Mouse (Mus musculus) hindbrain, embryonic 12.5 days (tissue): ENCODE results near the gene Eri3. TPM values are rescaled to one million over a fixed set of nuclear protein-coding genes. Genes with fewer than 3 reads are reported as not detected.

Experiments
- ATAC-seq: fragments of 200-750 bp; cut with Nextera tagmentation; 2 replicates; pipeline ENCODE4 v1.8.0; 2017; ENCODE audit warnings: moderate TSS enrichment; ENCODE audit not compliant: low FRiP score
- H3K27ac ChIP-seq: fragments of 300-500 bp; sonication (generic); 2 replicates; pipeline ENCODE4 v1.5.1; 2016; ENCODE audit warnings: mild to moderate bottlenecking
- H3K27me3 ChIP-seq: fragments of 300-500 bp; sonication (generic); 2 replicates; pipeline ENCODE4 v1.6.1; 2016; ENCODE audit warnings: mild to moderate bottlenecking
- H3K36me3 ChIP-seq: fragments of 300-500 bp; sonication (generic); 2 replicates; pipeline ENCODE4 v1.6.1; 2016; ENCODE audit warnings: mild to moderate bottlenecking
- H3K4me1 ChIP-seq: fragments of 300-500 bp; sonication (generic); 2 replicates; pipeline ENCODE4 v1.6.1; 2016
- H3K4me2 ChIP-seq: fragments of 300-500 bp; sonication (generic); replicated peaks from 2 replicates; pipeline ENCODE4 v1.6.1; 2016; ENCODE audit warnings: mild to moderate bottlenecking
- H3K4me3 ChIP-seq: fragments of 300-500 bp; sonication (generic); 2 replicates; pipeline ENCODE4 v1.5.1; 2016; ENCODE audit warnings: mild to moderate bottlenecking
- H3K9ac ChIP-seq: fragments of 300-500 bp; sonication (generic); 2 replicates; pipeline ENCODE4 v1.6.1; 2016; ENCODE audit warnings: mild to moderate bottlenecking, moderate library complexity
- H3K9me3 ChIP-seq: fragments of 300-500 bp; sonication (generic); replicated peaks from 2 replicates; pipeline ENCODE4 v1.6.1; 2016; ENCODE audit warnings: mild to moderate bottlenecking
- WGBS: fragments of 180-500 bp; shearing (Covaris S2); methylation state at CpG from one replicate; pipeline ENCODE4 v1.1.7; 2016; 5-methylcytosine and 5-hydroxymethylcytosine counted together
- polyA plus RNA-seq: library from polyadenylated mRNA; unstranded; fragments of >200 nt; fragmentation: Nextera tagmentation; extraction: Ambion mirVana; gene quantifications from 2 replicates; pipeline ENCODE4 v1.2.1, GENCODE M21; 2016

Eri3 gene
- polyA plus RNA-seq, 1 experiment from 2014 or later = 178 TPM

- Histone ChIP-seq H3K36me3 (peaks cover 26% of the 10 kb centered on the region), H3K27ac (peak overlapping the region; percentile 35; the same call in 1 of the 2 replicates), H3K27me3 (no peaks in the 10 kb centered on the region), H3K4me3 (no peak overlapping the region), H3K9ac (no peak overlapping the region; the same call in 1 of the 2 replicates), H3K9me3 (no peaks in the 10 kb centered on the region), H3K4me1 (peaks cover 38% of the 10 kb centered on the region), H3K4me2 (no peak overlapping the region)
- WGBS = 34% methylated on average over 7 of the region's 7 CpGs
- ATAC-seq = no peak
These were observed 59.3 kb downstream of the Eri3 start for GRCm38 (mm10) chr4:117609371-117610039.

- no peaks in the 10 kb centered on the region for H3K27me3 ChIP-seq
- H3K36me3 ChIP-seq = peaks cover 40% of the 10 kb centered on the region
- H3K4me2 ChIP-seq = no peak overlapping the region
- H3K4me1 ChIP-seq = peaks cover 19% of the 10 kb centered on the region
- H3K27ac ChIP-seq = no peak overlapping the region
- H3K9ac ChIP-seq = no peak overlapping the region
- no peak; the same call in 1 of the 2 replicates for ATAC-seq
- no peak overlapping the region for H3K4me3 ChIP-seq
- H3K9me3 ChIP-seq = no peaks in the 10 kb centered on the region
- WGBS = 78% methylated on average over 4 of the region's 4 CpGs
These were observed 61.2 kb downstream of the Eri3 start for GRCm38 (mm10) chr4:117611385-117611784.

- WGBS = 68% methylated on average over 2 of the region's 2 CpGs
- H3K4me1 ChIP-seq = peaks cover 19% of the 10 kb centered on the region
- no peak overlapping the region for H3K4me3 ChIP-seq
- peaks cover 44% of the 10 kb centered on the region for H3K36me3 ChIP-seq
- no peak overlapping the region for H3K9ac ChIP-seq
- H3K27me3 ChIP-seq = no peaks in the 10 kb centered on the region
- no peaks in the 10 kb centered on the region for H3K9me3 ChIP-seq
- H3K4me2 ChIP-seq = no peak overlapping the region
- H3K27ac ChIP-seq = no peak overlapping the region
- ATAC-seq = no peak
These were observed 61.6 kb downstream of the Eri3 start for GRCm38 (mm10) chr4:117611814-117612213.

- H3K9me3 ChIP-seq = no peaks in the 10 kb centered on the region
- no peaks in the 10 kb centered on the region for H3K27me3 ChIP-seq
- H3K4me2 ChIP-seq = no peak overlapping the region
- H3K4me3 ChIP-seq = no peak overlapping the region
- H3K9ac ChIP-seq = no peak overlapping the region
- ATAC-seq = no peak
- peaks cover 19% of the 10 kb centered on the region for H3K4me1 ChIP-seq
- peaks cover 44% of the 10 kb centered on the region for H3K36me3 ChIP-seq
- no peak overlapping the region for H3K27ac ChIP-seq
- 89% methylated on average over 5 of the region's 5 CpGs for WGBS
These were observed 62.5 kb downstream of the Eri3 start for GRCm38 (mm10) chr4:117612713-117613112.

- Histone ChIP-seq H3K4me2 (no peak overlapping the region), H3K36me3 (peaks cover 44% of the 10 kb centered on the region), H3K9ac (no peak overlapping the region), H3K27ac (no peak overlapping the region), H3K27me3 (no peaks in the 10 kb centered on the region), H3K4me3 (no peak overlapping the region), H3K4me1 (peaks cover 15% of the 10 kb centered on the region), H3K9me3 (no peaks in the 10 kb centered on the region)
- 97% methylated on average over 4 of the region's 4 CpGs for WGBS
- no peak for ATAC-seq
These were observed 63.1 kb downstream of the Eri3 start for GRCm38 (mm10) chr4:117613153-117613773.

- H3K27me3 ChIP-seq = no peaks in the 10 kb centered on the region
- H3K4me3 ChIP-seq = no peak overlapping the region
- peaks cover 47% of the 10 kb centered on the region for H3K36me3 ChIP-seq
- H3K9me3 ChIP-seq = no peaks in the 10 kb centered on the region
- WGBS = 86% methylated on average over 4 of the region's 4 CpGs
- no peak for ATAC-seq
- no peak overlapping the region for H3K4me2 ChIP-seq
- no peak overlapping the region for H3K27ac ChIP-seq
- no peaks in the 10 kb centered on the region for H3K4me1 ChIP-seq
- no peak overlapping the region for H3K9ac ChIP-seq
These were observed 66.4 kb downstream of the Eri3 start for GRCm38 (mm10) chr4:117616600-117616999.

GRCm38 (mm10) chr4:117622270-117622669, 72.1 kb downstream of the Eri3 start:
- WGBS = 95% methylated on average over 5 of the region's 5 CpGs
- H3K4me1 ChIP-seq = 0 out of 2 replicates have a peak, but pooled peaks cover 2% of the 10 kb centered on the region
- ATAC-seq = no peak

GRCm38 (mm10) chr4:117623025-117623424, 72.9 kb downstream of the Eri3 start:
- Histone ChIP-seq H3K9ac (no peak overlapping the region), H3K4me2 (no peak overlapping the region), H3K4me1 (0 out of 2 replicates have a peak, but pooled peaks cover 2% of the 10 kb centered on the region), H3K27ac (no peak overlapping the region), H3K9me3 (no peaks in the 10 kb centered on the region), H3K27me3 (no peaks in the 10 kb centered on the region), H3K36me3 (peaks cover 3% of the 10 kb centered on the region), H3K4me3 (no peak overlapping the region)
- no peak for ATAC-seq
- 85% methylated on average over 2 of the region's 2 CpGs for WGBS

More at GRCm38 (mm10) chr4:117622270-117622669, 72.1 kb downstream of the Eri3 start:
- Histone ChIP-seq H3K9me3 (no peaks in the 10 kb centered on the region), H3K27me3 (no peaks in the 10 kb centered on the region), H3K4me2 (no peak overlapping the region), H3K27ac (no peak overlapping the region), H3K36me3 (peaks cover 3% of the 10 kb centered on the region), H3K9ac (no peak overlapping the region), H3K4me3 (no peak overlapping the region)

- Histone ChIP-seq H3K4me3 (no peak overlapping the region), H3K9me3 (no peaks in the 10 kb centered on the region), H3K4me2 (no peak overlapping the region), H3K4me1 (peaks cover 4% of the 10 kb centered on the region; the same call in 1 of the 2 replicates), H3K36me3 (peaks cover 3% of the 10 kb centered on the region), H3K27me3 (no peaks in the 10 kb centered on the region), H3K9ac (no peak overlapping the region), H3K27ac (no peak overlapping the region)
- no peak for ATAC-seq
- WGBS = 88% methylated on average over 5 of the region's 5 CpGs
These were observed 74.5 kb downstream of the Eri3 start for GRCm38 (mm10) chr4:117624660-117625059.

- H3K9ac ChIP-seq = no peak overlapping the region
- H3K4me1 ChIP-seq = peaks cover 16% of the 10 kb centered on the region
- no peak overlapping the region for H3K4me3 ChIP-seq
- no peak overlapping the region for H3K27ac ChIP-seq
- 50% methylated on average over 1 of the region's 1 CpGs for WGBS
- no peaks in the 10 kb centered on the region for H3K9me3 ChIP-seq
- peaks cover 3% of the 10 kb centered on the region for H3K36me3 ChIP-seq
- no peaks in the 10 kb centered on the region for H3K27me3 ChIP-seq
- no peak overlapping the region for H3K4me2 ChIP-seq
- ATAC-seq = no peak
These were observed 78.3 kb downstream of the Eri3 start for GRCm38 (mm10) chr4:117628464-117628863.

- 77% methylated on average over 6 of the region's 6 CpGs for WGBS
- Histone ChIP-seq H3K4me1 (peaks cover 13% of the 10 kb centered on the region), H3K27ac (peak overlapping the region; percentile 52), H3K36me3 (peaks cover 3% of the 10 kb centered on the region), H3K9ac (no peak overlapping the region), H3K4me3 (no peak overlapping the region), H3K27me3 (no peaks in the 10 kb centered on the region), H3K9me3 (no peaks in the 10 kb centered on the region), H3K4me2 (no peak overlapping the region)
- peak; percentile 52 for ATAC-seq
These were observed 80.0 kb downstream of the Eri3 start for GRCm38 (mm10) chr4:117630053-117630670.

GRCm38 (mm10) chr4:117633527-117633926, 83.4 kb downstream of the Eri3 start:
- no peak for ATAC-seq
- H3K4me3 ChIP-seq = no peak overlapping the region
- H3K4me2 ChIP-seq = no peak overlapping the region
- no peak overlapping the region for H3K9ac ChIP-seq
- H3K36me3 ChIP-seq = peaks cover 3% of the 10 kb centered on the region; the same call in 1 of the 2 replicates
- no peak overlapping the region for H3K27ac ChIP-seq
- H3K9me3 ChIP-seq = no peaks in the 10 kb centered on the region
- 87% methylated on average over 5 of the region's 5 CpGs for WGBS
- H3K4me1 ChIP-seq = peaks cover 22% of the 10 kb centered on the region
- H3K27me3 ChIP-seq = no peaks in the 10 kb centered on the region
